Mouse (Mus musculus): ENCODE data around the gene Picalm. TPM values are rescaled to one million over a fixed set of nuclear protein-coding genes. Genes with fewer than 3 reads are reported as not detected.

Gene Picalm
- total RNA-seq, 2 experiments from 2014 or later = 252 to 253 TPM

DNA sequence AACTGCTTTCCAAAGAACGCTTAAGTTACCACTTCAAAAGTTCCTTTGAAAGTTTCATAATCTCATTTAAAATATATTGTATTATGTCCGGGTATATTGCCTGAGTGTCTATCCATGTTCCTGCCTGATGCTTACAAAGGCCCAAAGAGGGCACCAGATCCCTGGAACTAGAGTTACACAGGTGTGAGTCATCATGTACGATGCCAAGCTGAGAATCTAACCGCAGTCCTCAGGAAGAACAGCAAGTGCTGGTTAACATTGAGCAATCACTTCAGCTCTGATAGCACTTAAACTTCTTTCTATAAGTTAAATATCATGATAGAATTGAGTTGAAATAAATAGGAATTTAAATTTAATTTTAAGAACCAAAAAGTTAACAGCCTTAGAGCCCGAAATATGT lies 70.2 kb downstream of the Picalm start:
- ATAC-seq (ENCODE audit: poor library complexity, severe bottlenecking) = no peak

DNA sequence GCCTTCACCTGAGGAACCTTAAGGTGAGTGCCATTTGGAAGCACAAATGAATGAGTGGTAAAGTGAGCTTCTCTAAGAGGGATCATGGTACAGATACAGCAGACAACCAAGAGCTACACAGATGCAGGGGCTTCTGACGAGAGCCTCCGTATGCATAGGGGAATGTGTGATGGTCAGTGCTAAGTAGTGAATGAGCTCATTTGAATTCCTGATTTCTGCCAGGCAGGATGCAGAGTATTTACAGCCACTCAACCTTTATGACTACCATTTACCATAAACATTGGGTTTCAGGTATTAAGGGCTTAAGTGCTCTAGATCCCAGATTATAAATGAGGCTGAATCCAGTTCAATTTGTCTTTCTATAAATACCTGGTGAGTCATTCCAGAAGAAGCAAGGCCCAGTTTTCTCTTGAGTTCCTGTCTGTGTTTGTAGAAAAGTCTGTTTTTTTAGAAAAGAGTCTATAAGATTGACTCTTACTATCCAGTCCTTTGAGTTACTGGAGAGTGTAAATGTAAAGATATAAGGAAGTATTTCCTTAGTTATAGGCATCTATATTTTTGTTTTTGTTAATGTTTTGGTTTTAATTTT lies 72.0 kb downstream of the Picalm start:
- ATAC-seq (ENCODE audit: poor library complexity, severe bottlenecking) = no peak

DNA sequence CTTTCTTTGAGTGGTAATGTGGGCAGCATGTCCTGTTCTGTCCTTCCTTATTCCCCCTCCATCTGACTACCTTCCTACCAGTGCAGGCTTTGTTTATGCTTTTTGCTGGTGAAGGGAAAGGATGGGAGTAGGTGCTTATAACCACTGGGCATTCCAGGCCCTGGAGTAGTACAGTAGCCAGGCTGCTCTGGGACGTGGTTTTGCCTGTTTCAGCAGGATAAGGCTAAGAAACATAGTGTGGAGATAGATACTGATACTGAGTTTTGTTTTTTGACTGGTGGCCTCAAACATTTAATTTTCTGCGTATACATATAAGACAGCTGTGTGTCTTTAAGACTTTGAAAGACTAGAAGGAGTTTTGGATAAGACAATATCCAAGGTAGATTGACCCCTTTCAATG lies 73.9 kb downstream of the Picalm start:
- no peak for ATAC-seq (ENCODE audit: poor library complexity, severe bottlenecking)

DNA sequence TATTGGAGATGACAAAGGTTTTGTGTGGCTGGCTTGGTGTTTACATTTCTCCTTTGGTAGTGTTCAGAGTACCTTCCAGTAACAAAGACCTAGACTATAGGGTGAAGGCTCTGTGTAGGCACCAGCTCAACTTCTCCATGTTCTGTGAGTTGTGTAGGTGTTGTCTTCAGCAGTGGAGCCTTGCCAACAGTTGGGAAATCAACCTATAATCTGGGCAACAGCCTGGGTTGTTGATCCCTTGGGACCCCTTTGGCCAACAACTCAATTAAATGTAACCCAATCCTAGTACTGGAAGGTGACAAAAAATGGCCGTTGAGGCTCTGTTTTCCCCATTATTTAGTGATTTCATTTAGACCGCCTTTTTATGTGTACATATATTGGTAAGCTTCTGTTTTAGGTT lies 80.1 kb downstream of the Picalm start:
- ATAC-seq (ENCODE audit: poor library complexity, severe bottlenecking) = no peak

DNA sequence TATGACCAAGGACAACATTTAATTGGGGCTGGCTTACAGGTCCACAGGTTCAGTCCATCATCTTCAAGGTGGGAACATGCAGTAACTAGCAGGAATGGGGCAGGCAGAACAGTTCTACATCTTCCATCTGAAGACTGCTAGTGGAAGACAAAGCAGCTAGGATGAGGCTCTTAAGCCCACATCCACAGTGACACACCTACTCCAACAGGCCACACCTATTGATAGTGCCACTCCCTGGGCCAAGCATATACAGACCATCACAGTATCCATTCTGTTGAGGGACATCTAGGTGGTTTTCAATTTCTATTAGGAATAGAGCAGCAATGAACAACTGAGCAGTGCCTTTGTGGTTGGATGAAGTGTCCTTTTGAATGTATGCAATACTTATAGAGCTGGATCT lies 80.9 kb downstream of the Picalm start:
- ATAC-seq (ENCODE audit: poor library complexity, severe bottlenecking) = no peak

DNA sequence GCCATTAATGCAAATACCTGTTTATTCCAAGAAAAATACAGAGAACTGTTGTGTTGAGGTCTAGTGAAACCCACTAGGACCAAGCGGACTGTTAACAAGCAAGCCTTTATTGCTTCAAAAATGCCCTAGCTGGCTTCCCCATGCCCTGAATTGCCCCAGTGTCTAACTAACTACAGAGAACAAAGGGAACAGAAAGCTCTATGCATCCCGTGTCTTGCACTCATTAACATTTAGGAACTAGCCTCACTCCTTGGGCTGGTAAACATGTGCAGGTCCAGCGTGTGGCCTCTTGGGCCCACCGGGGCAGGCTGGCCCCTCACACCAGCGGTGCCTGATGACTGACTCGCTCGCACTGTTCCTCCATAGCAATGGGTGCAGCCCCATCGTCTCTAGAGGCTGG lies 86.5 kb downstream of the Picalm start:
- no peak for ATAC-seq (ENCODE audit: poor library complexity, severe bottlenecking)

DNA sequence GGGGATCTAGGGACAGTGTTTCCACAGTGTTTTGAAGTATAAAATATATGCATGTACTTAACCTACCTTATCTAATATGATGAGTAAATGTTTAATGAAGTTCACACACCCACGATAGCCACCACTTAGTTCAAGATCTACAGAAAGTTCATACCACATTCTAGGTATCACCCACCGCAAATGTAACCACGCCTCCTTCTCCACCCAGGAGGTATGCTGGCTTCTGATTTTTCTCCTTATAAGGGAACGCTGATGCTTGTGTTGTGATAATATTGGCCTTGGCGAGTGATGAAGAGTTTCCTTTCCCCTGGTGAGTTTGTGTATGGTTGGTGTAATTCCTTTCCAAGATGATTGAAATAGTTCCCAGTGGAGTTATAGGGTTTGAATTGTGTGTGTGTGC lies 88.1 kb downstream of the Picalm start:
- ATAC-seq (ENCODE audit: poor library complexity, severe bottlenecking) = no peak

DNA sequence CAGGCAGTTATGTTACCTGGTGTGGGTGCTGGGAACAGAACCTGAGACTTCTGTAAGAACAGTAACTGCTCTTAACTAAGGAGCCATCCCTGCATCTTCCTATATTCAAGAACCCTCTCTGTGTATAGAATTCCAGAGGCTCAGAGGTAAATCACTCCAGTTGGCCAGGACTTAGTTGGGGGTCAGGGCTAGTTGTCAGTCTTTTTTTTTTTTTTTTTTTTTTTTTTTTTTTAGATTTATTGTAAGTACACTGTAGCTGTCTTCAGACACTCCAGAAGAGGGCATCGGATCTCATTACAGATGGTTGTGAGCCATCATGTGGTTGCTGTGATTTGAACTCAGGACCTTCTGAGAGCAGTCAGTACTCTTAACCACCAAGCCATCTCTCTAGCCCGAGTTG lies 91.5 kb downstream of the Picalm start:
- ATAC-seq (ENCODE audit: poor library complexity, severe bottlenecking) = no peak

DNA sequence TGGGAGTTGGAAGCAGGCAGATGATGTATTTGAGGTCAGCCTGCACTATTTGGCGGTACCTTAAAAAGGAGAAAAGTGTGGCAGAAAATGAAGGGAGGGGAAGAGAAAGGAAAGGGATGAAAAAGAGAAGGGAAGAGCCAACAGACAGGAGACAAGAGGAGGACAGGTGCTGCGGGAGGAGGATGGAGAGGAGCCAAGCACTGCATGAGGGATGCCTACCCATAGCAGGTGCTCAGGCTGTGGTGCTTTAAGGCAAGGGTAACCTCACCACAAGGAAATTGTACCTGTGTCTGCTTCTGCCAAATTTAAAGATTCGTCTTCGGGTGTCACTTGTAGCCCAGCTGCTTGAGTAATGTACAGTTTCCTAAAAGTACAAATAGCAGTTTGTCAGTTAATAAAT lies 98.1 kb downstream of the Picalm start:
- ATAC-seq (ENCODE audit: poor library complexity, severe bottlenecking) = no peak

DNA sequence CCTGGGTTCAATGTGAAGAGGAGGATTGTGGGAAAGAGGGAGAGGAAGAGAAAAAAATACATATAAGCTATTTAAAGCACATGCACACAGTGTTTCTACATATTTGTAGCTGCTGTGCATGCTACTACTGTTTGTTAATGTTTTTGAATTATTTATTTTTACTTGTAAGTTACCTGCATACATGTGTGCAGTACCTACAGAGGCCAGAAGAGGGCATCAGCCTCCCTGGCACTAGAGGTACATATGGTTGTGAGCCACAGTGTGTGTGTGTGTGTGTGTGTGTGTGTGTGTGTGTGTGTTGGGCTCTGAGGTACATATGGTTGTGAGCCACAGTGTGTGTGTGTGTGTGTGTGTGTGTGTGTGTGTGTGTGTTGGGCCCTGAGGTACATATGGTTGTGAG lies 98.9 kb downstream of the Picalm start:
- ATAC-seq (ENCODE audit: poor library complexity, severe bottlenecking) = peak; percentile 54; the same call in 1 of the 2 replicates

DNA sequence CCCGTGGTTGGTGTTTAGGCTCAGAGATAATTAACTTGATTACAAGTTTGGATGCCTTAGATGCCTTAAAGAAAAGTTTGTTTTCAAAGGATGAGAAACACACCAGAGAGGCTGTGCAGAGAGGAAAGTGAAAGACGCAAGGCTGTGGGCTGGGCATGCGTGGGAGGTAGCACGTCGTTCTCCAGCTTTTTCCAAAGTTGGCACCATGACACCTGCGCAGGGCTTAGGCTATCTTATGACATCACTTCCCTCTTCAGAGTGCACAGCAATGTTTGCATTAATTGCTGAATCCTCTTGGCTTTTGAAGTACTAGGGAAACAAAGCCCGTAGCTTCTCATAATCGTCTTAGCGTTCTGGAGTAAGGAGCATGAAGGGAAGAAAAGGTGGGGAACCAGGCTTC lies 101.4 kb downstream of the Picalm start:
- ATAC-seq (ENCODE audit: poor library complexity, severe bottlenecking) = no peak

DNA sequence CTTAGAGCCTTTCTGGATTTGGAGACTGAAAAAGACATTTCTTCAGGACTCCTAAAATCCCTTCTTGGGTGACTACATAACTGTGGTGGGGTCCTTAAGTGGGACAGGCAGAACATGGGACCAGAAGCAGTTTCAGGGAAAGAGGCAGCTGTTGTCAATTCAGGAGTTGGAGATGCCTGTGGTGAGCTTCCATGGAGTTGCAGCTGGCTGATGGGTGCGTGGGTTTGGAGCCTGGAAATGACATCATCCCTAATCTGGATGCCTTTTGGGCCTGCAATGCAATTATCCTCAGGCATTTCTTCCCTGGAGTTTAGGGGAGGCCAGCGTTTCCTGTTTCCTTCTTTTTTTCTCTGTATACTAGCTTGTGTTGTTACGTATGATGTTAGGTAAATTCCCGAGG lies 103.9 kb downstream of the Picalm start:
- no peak for ATAC-seq (ENCODE audit: poor library complexity, severe bottlenecking)

DNA sequence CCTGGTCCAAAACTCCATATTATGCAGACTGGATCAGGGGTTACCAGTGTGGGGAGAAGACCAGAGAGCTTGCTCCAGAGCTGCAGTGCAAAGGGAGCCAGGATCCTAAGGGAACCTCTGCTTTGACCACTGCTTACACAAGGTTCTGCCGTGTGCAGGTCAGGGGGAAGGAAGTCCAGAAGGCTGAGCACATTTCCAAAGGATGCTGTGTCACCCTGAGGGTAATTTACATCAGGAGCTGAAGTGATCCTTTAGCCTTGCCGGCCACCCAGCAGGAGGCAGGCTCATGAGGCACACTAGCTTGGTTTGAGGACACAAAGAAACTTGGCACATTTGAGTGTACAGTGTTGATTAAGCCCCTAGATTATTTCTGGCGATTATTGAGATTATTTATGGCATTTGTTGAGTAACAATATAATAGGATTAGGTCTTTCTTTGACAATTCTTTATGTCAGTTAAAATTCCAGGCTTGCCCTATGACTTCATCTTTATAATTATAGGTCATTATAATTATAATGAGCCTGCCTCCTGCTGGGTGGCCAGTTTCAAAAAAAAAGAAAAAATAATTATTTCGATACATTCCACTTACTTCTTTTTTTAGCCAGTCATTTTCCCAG lies 106.4 kb downstream of the Picalm start:
- ATAC-seq (ENCODE audit: poor library complexity, severe bottlenecking) = no peak

DNA sequence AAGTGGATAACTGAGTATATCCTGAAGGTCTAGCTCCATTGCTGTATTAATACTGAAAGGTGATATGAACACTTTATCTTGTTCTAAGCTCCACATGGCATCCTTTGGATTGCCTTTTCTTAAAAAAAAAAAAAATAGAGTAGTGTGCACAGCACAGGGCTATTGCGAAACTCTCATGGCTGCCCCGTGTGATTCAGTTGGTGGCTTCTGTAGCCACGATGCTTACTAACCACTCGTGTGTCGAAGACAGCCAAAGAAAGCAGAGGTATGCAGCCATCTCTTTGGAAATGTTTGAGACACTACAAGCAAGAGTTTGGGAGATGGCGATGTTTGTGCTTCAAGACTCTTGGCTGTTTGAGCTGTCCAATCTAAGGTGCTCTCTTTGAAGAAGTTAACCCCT lies 113.1 kb downstream of the Picalm start:
- ATAC-seq (ENCODE audit: poor library complexity, severe bottlenecking) = no peak

DNA sequence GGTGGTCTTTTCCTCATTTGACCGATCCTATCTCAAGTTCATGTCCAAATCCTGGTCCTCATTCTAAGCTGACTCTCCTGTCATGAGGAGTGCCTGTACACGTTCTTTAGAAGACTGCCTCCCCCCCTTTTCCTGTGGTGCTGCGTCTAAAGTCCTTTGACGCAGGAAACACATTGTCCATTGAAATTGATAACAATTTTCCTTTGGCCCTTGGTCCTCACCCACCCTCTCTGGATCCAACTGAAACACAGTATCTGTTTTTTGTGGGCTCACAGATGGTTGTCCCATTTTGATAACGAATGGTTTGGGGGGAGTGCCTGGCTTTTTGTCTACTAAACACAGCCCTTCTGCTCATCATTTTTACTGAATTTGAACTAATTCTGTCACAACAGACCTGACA lies 113.6 kb downstream of the Picalm start:
- ATAC-seq (ENCODE audit: poor library complexity, severe bottlenecking) = no peak

DNA sequence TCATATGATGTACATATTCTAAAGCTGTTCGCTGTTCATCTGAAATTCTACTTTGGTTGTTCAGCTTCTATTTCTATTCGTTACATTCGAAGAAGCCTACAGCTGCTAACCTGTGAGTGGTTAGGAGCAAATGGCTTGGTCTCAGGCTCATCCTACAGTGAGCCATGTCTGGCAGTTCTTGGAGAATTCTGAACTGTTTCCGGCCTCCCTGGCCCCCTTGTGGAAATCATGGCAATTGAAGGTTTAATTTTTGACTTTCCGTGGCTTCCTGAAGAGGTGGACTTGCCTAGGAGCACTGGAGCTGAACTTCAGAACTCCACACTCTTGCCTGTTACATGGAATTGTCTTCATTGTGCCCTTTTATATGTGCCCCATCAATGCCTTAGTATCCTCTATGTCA lies 122.9 kb downstream of the Picalm start:
- ATAC-seq (ENCODE audit: poor library complexity, severe bottlenecking) = no peak

DNA sequence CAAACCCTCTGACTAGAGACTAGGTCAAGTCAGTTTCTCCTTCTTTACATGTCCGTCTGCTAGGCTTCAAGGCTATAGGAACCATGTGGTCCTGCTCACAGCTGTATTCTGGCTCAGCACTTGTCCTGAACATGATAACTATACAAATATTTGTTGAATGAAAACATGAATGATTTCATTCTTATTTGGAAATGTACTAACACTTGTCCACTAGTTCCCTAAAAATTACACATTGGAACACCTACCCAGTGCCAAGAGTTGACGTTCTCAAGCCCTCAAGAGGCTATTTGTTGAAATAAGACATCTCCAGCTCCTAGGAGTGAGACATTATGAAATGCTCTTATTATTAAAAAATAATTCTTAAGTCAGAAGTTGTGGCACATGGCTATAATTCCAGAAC lies 128.7 kb downstream of the Picalm start:
- ATAC-seq (ENCODE audit: poor library complexity, severe bottlenecking) = no peak

DNA sequence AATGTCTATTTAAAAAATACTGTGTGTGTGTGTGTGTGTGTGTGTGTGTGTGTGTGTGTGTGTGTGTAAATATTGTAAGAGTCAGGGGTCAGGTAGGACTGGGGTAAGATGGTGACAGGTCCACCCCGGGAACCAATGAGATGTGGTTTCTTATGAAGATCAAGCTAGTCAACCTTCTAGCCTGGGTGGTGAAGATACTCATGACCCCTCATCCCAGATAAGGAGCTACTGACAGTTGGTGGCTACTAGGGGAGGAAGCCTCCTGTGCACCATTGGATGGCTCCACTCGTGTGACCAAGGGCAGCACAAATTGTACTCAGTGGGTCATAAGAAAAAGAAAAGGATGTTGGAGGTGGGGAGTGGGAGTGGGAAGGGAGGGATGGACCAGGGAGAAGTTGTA lies 129.9 kb downstream of the Picalm start:
- ATAC-seq (ENCODE audit: poor library complexity, severe bottlenecking) = no peak

DNA sequence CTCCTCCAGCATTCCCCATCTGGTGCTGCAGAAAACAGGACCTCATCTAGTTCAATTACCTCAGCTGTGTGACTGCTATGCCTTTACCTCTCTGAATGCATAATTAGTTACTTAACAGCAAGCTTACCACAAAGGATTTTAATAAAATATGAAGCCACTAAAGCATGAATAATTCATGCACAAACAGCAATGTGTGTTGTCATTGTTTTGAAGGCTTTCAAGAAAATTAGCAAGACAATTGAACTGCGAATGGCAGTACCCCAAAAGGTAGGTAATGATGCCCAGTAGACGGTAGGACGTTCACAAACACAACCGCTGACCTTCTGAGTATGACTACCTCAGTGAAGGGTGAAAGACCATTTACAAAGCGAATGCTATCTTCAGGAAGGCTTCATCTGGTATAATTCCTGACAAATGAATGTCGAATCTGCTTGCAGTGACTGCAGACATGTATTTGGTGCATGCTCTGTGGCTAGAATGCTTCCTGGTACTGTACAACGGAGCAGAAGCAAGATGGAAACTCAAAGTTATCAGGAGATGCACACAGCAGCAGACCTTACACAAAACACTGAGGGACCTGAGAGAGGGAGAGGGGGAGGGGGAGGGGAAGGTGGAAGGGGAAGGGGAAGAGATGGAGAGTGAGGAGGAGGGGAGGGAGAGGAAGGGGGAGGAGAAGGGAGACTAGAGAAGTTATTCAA lies 132.0 kb downstream of the Picalm start:
- no peak for ATAC-seq (ENCODE audit: poor library complexity, severe bottlenecking)

Measured in megakaryocyte, adult 5-6 weeks (primary cell).